Comparison of ENCODE assay signal across 24 mouse cellular contexts in genomic region chr6:134782900-134783299, GRCm38 (mm10). TPM values are rescaled to one million over a fixed set of nuclear protein-coding genes. Genes with fewer than 3 reads are reported as not detected.
DNase-seq lines count a peak whose midpoint lies in the region; ATAC-seq lines count a peak whose summit lies in the region.
"Had no signal": no experiment of that assay in that cellular context is flagged by ENCODE, and none has a peak within 500 bp of the region (broad histone marks: within the 10 kb centered on the region; RNA-seq: fewer than 3 reads in every experiment).

No protein-coding gene starts in this region.

- no peak overlapping the region for H3K9ac ChIP-seq in midbrain, embryonic 14.5 days (replicated peaks; ENCODE audit: low read length)
- H3K9ac ChIP-seq in midbrain, embryonic 13.5 days (replicated peaks): no peak overlapping the region
- H3K9ac ChIP-seq: forebrain, embryonic 13.5 days; heart, embryonic 13.5 days; hindbrain, embryonic 12.5 days; hindbrain, embryonic 15.5 days had no signal

- H3K4me3 ChIP-seq in midbrain, embryonic 14.5 days (replicated peaks; ENCODE audit: low read depth, low read length): no peak overlapping the region
- H3K4me3 ChIP-seq in midbrain, embryonic 13.5 days (replicated peaks): no peak overlapping the region
- H3K4me3 ChIP-seq: forebrain, embryonic 10.5 days; forebrain, embryonic 13.5 days; heart, adult 2 months; heart, embryonic 10.5 days; heart, embryonic 13.5 days; hindbrain, embryonic 12.5 days; hindbrain, embryonic 15.5 days had no signal

- no peak overlapping the region for H3K4me2 ChIP-seq in midbrain, embryonic 14.5 days (ENCODE audit: low read length)
- no peak overlapping the region for H3K4me2 ChIP-seq in midbrain, embryonic 13.5 days (replicated peaks)
- H3K4me2 ChIP-seq: forebrain, embryonic 13.5 days; heart, embryonic 13.5 days; hindbrain, embryonic 12.5 days; hindbrain, embryonic 15.5 days had no signal

- no peak overlapping the region for H3K27ac ChIP-seq in midbrain, embryonic 14.5 days (replicated peaks; ENCODE audit: low read depth, low read length)
- no peak overlapping the region for H3K27ac ChIP-seq in midbrain, embryonic 13.5 days
- H3K27ac ChIP-seq: forebrain, embryonic 10.5 days; forebrain, embryonic 13.5 days; heart, adult 2 months; heart, embryonic 10.5 days; hindbrain, embryonic 12.5 days; hindbrain, embryonic 15.5 days had no signal

- H3K36me3 ChIP-seq in midbrain, embryonic 14.5 days (ENCODE audit: control insufficient read depth, insufficient read depth, low read length): no peaks in the 10 kb centered on the region
- H3K36me3 ChIP-seq in midbrain, embryonic 13.5 days: no peaks in the 10 kb centered on the region
- H3K36me3 ChIP-seq: heart, embryonic 10.5 days; hindbrain, embryonic 12.5 days; hindbrain, embryonic 15.5 days had no signal

- no peaks in the 10 kb centered on the region for H3K4me1 ChIP-seq in midbrain, embryonic 14.5 days (ENCODE audit: control insufficient read depth, insufficient read depth, low read length)
- no peaks in the 10 kb centered on the region for H3K4me1 ChIP-seq in midbrain, embryonic 13.5 days (replicated peaks)
- H3K4me1 ChIP-seq: forebrain, embryonic 13.5 days; hindbrain, embryonic 12.5 days; hindbrain, embryonic 15.5 days had no signal

- H3K27me3 ChIP-seq in midbrain, embryonic 14.5 days (ENCODE audit: control insufficient read depth, insufficient read depth, low read length): no peaks in the 10 kb centered on the region
- no peaks in the 10 kb centered on the region for H3K27me3 ChIP-seq in midbrain, embryonic 13.5 days
- H3K27me3 ChIP-seq: forebrain, embryonic 13.5 days; heart, embryonic 13.5 days; hindbrain, embryonic 12.5 days; hindbrain, embryonic 15.5 days had no signal

- H3K9me3 ChIP-seq in midbrain, embryonic 14.5 days (ENCODE audit: control insufficient read depth, low read length): no peaks in the 10 kb centered on the region
- H3K9me3 ChIP-seq in midbrain, embryonic 13.5 days: no peaks in the 10 kb centered on the region
- H3K9me3 ChIP-seq: forebrain, embryonic 10.5 days; forebrain, embryonic 13.5 days; heart, embryonic 10.5 days; heart, embryonic 13.5 days; hindbrain, embryonic 12.5 days; hindbrain, embryonic 15.5 days had no signal

- 77% methylated on average over 7 of the region's 7 CpGs for whole genome bisulfite sequencing in midbrain, embryonic 14.5 days
- 78% methylated on average over 7 of the region's 7 CpGs for WGBS in midbrain, embryonic 13.5 days

- peak; percentile 19 for DNase-seq in midbrain, embryonic 14.5 days
- peak; percentile 81 for DNase-seq in retina, postnatal 1 day
- no peak for DNase-seq in adrenal gland, adult 8-10 months
- no peak for DNase-seq in kidney, postnatal 4 days
- DNase-seq: adrenal gland, postnatal 10 days; adrenal gland, postnatal 36 days; cerebellum, adult 18-20 months; cerebellum, adult 9-10 months; cerebellum, postnatal 14 days; gastrocnemius, postnatal 10 days; gastrocnemius, postnatal 36 days; heart, adult 2 months; heart, postnatal 14 days had no signal

- ATAC-seq in midbrain, embryonic 14.5 days (ENCODE audit: low FRiP score, low TSS enrichment): no peak
- ATAC-seq in midbrain, embryonic 13.5 days: no peak
- 0 out of 2 replicates have a peak, but pooled peaks have one; percentile 20 for ATAC-seq in monocyte, adult 5-6 weeks (replicated peaks; ENCODE audit: insufficient number of reproducible peaks, low FRiP score, low TSS enrichment, poor library complexity, severe bottlenecking)
- ATAC-seq: activated CD4-positive, CD25-positive, alpha-beta regulatory T cell, adult 4 months; CD4-positive, CD25-positive, alpha-beta regulatory T cell, adult 4 months; forebrain, embryonic 13.5 days; forebrain, embryonic 16.5 days had no signal

RNA-seq across cellular contexts. Expression of gene Dusp16, which starts 9.5 kb away (rescaled TPM):
- polyA plus RNA-seq in midbrain, embryonic 14.5 days (2014; fragmentation: Nextera tagmentation; extraction: Ambion mirVana): 4.2 and 5.5 TPM in 2 replicates
- 7.5 and 7.7 TPM in 2 replicates for polyA plus RNA-seq in midbrain, embryonic 13.5 days (2015; fragmentation: Nextera tagmentation; extraction: Ambion mirVana)
- total RNA-seq in monocyte, adult 5-6 weeks (2017): 234 to 312 TPM (median 310 TPM) in 3 replicates
- total RNA-seq in adrenal gland, adult 8-10 months (2022): 10 to 100 TPM; 24.6 to 41.3 (median 32.6) TPM

RNA-seq across cellular contexts. Expression of gene Crebl2, which starts 47.1 kb away (rescaled TPM):
- 3.9 and 4.3 TPM in 2 replicates for polyA plus RNA-seq in midbrain, embryonic 14.5 days (2014; fragmentation: Nextera tagmentation; extraction: Ambion mirVana)
- 3.7 and 4.3 TPM in 2 replicates for polyA plus RNA-seq in midbrain, embryonic 13.5 days (2015; fragmentation: Nextera tagmentation; extraction: Ambion mirVana)
- total RNA-seq in monocyte, adult 5-6 weeks (2017): 25.9 to 36.8 TPM (median 29.9 TPM) in 3 replicates
- 10 to 100 TPM; 47.1 to 63.4 (median 58.0) TPM for total RNA-seq in adrenal gland, adult 8-10 months (2022)

Comparison
In these comparisons a context has a peak if more than half of its experiments do, and no peak if none do; other contexts are left out.
1. DNase-seq: peak in midbrain, embryonic 14.5 days (single experiment) and retina, postnatal 1 day (single experiment); none in adrenal gland, adult 8-10 months (single experiment) and kidney, postnatal 4 days (0 of 2).